Mouse (Mus musculus) layer of hippocampus, postnatal 36 days (tissue): Measurements from ENCODE around the gene Otop2. TPM values are rescaled to one million over a fixed set of nuclear protein-coding genes. Genes with fewer than 3 reads are reported as not detected.

Source experiments
- DNase-seq, 2 experiments: peaks; one replicate each; pipeline ENCODE4 v3.0.0; 2022
- total RNA-seq, 2 experiments: library from RNA; stranded (reverse); gene quantifications; 2 replicates each; pipeline ENCODE4 v1.2.3; 2021

Otop2 gene
- under 1 TPM in 1 of 2 experiments, not detected in 1; 0.52 TPM for total RNA-seq

- DNase-seq = no peak
These were observed at the start of gene Otop2 for GRCm38 (mm10) chr11:115306863-115307262. Gene Otop2 (plus strand): TSS chr11:115307163.

- DNase-seq = no peak
These were observed 49.0 kb upstream of the Otop2 start for GRCm38 (mm10) chr11:115257775-115258510.

- DNase-seq = no peak
These were observed 47.8 kb upstream of the Otop2 start for GRCm38 (mm10) chr11:115259134-115259533.

GRCm38 (mm10) chr11:115262954-115263353 lies 44.0 kb upstream of the Otop2 start:
- no peak for DNase-seq

DNA sequence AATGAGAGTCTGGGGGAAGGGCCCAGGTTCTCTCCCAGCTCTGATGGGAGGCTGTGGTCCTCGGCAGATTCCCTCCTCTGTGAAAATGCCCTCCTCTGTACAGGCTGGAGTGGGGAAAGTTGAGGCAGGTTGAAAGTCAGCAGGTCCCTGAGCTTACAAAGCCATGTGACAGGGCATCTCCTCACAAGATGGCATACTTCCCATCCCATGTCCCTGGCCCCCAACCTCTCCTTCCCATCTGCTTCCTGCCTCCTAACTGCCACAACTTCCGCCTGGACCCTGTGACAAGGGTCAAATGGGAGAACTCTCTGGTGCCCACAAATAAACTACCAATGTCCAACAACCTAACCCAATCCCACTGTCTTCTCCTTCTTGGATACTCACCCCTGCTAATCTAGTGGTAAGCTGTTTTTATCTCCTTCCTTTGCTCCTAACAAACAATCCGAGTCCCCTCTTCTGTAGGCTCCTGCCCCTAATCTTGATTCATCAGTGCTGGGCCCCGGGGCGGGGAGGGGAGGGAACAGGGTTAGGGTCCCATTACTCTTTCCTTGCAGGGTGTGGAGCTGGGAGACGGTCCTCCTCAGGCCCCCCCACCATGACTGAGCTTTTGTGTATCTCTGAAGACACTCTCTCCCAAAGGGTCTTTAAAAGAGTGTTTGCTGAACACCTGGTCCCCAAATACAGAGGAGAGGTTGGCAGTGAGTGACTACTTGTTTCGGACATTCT lies 42.7 kb upstream of the Otop2 start:
- no peak for DNase-seq

GRCm38 (mm10) chr11:115264862-115265668 lies 41.9 kb upstream of the Otop2 start:
- no peak for DNase-seq

DNA sequence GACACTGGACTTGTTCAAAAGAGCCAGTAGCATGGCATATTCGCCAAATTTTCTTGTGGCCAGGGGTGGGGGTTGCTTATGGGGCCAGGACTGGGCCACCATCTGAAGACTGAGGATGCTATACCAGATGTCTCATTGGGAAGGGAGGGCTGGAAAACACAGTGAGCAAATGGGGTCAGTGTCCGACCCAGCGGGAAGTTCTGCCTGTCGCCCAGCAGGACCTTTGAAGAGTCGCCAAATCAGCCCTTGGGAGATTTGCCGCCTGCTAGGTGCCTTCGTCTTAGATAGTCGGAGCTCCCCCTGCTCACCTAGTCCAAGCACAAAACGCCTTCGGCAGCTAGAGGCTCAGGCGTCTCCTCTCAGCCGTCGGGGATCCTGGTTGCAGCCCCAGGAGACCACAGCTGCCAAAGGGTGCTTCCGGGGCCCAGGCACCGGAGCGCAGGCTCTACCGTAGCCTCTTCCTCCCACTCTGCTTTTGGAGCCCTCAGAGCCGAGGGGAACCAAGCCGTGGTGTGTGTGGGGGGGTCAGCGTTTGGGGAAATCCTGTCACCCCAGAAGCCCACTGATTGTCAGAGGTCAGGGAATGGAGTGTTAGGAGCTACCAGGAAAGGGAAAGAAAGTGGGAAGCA lies 41.1 kb upstream of the Otop2 start:
- no peak for DNase-seq

DNA sequence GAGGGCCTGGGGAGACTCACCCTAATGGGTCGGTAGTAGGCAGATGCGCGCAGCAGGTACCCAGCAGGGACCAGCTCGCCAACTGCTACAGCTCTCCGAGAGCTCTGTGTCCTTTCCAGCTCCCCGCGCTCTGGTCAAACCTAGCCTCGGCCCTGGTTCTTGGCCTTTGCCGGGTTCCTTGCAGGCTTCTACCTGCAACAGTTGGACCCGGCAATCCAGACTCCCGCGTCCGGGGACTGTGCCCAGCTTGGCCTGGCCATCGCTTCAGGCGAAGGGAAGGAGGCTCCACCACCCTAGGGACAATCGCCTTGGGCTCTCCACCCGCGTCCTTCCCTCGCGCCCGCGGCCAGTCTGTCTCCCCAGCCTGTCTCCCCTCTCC lies 40.6 kb upstream of the Otop2 start:
- no peak for DNase-seq

DNA sequence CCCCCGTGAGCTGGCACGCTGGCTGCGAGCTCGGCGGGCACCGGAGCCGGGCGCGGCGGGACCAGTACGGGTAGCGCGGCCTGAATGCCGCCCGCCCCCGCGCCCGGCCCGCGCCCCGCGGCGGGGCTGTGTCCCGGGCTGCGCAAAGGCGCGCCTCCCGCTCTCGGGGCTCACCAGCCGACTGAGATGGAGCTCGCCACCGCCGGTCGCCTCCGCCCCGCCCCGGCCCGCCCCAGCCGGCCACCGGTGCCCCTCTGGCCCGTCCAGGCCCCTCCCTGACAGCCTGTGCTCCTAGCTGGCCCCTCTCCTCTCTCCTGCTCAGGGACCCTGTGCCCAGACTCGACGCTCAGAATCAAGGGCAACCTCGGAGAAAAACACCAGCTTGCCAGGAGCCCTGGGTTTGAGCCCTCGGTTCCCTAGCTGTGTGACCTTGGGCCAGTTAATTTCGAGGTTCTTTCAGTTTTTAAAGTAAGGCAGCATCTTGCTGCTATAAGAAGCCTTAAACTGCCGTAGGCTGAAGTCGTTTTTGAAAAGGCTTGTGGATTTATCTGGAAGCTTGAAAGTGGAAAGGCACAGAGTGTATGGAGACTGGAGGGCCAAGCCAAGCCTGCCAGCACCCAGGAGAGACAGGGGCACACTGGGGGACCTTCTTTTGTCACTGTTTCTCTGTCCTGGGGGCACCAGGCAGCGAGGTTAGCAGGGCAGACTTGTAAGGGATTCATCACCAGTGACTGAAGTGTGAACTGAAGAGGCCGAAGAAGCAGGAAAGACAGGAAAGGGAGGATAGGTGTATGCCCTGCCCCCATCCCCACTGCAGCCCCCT lies 39.7 kb upstream of the Otop2 start, which contains the start of gene Grin2c:
Gene Grin2c, minus strand, starts transcription at position 183 of the 823 bp plus-strand sequence.
- DNase-seq = no peak

DNA sequence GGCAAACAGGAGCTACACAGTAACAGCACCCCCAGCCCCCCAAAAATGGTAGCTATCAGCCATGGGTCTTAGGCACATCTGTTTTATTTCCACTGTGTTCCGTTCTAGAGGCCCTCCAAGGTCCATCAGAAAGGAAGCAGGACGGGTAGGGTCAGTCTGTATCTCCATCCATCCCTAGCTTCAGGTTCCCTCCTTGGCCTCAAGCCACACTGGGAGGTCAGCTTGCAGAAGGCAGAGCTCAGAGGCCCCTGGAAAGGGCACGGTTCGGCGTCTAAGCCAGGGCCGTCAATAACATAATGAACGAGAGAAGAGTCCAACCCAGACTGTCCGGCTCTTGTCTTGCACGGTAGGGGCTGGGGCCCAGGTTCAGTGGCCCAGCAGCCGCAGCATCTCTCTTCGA lies 39.0 kb upstream of the Otop2 start:
- DNase-seq = no peak

- DNase-seq = no peak
These were observed 37.5 kb upstream of the Otop2 start for GRCm38 (mm10) chr11:115269330-115270066.

GRCm38 (mm10) chr11:115270148-115270861 lies 36.7 kb upstream of the Otop2 start:
- peak; percentile 80 to 85 for DNase-seq

GRCm38 (mm10) chr11:115271052-115271451 lies 35.9 kb upstream of the Otop2 start:
- DNase-seq = no peak

- no peak for DNase-seq
These were observed 35.5 kb upstream of the Otop2 start for GRCm38 (mm10) chr11:115271481-115271880.

- DNase-seq = no peak
These were observed 34.0 kb upstream of the Otop2 start for GRCm38 (mm10) chr11:115272894-115273498.

DNA sequence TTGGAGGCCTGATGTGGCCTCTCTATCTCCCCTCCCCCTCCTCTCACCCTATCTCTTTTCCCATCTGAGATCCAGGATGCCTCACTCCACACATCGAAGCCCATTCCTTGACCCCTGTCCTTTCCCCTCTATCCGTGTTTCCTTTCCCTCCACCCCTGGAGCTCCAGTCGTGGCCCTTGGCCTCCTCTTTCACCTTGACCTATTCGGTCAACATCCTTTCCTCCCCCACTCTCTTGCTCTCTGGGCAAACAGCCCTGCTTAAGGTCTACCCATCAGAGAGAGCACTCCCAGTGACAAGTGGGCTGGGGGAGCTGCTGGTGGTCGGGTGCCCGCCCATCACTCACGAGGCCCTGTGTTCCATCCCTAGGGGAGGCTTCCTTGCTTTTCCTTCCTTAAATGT lies 33.2 kb upstream of the Otop2 start:
- no peak for DNase-seq

- no peak for DNase-seq
These were observed 32.8 kb upstream of the Otop2 start for GRCm38 (mm10) chr11:115274178-115274577.

DNA sequence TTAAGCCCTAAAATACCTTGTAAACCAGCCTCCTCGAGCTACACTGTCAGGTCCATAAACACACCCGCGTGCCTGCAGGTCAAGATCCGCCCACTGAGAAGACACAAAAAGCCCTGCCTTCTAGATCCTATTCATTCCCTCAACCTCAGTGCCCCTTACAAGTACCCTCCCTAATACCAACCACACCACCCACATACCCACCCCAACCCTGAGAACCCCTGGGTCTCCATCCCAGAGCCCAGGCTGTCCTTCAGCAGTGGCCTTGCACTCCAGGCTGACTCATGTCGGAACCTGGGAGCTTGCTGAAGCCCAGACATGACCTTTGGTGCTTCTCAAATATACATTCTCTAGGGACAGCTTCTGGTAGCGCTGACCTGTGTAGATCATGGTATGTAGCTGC lies 32.2 kb upstream of the Otop2 start:
- DNase-seq = no peak

GRCm38 (mm10) chr11:115275509-115275908 lies 31.5 kb upstream of the Otop2 start:
- DNase-seq = no peak

GRCm38 (mm10) chr11:115275954-115276353 lies 31.0 kb upstream of the Otop2 start:
- no peak for DNase-seq
